Mouse (Mus musculus) brain, embryonic 14.5 days (tissue): ENCODE data around the gene Reps2.

Experiments used
- CTCF ChIP-seq: fragments of 200-500 bp; IDR thresholded peaks from 2 replicates; pipeline ENCODE4 v1.5.1; 2012; ENCODE audit warnings: inconsistent platforms, mild to moderate bottlenecking, moderate library complexity, borderline replicate concordance; ENCODE audit not compliant: insufficient read depth, insufficient read length; ENCODE audit errors: extremely low read depth
- POLR2A ChIP-seq: fragments of 200-500 bp; IDR thresholded peaks from 2 replicates; pipeline ENCODE4 v1.6.1; 2012; ENCODE audit warnings: mild to moderate bottlenecking, inconsistent platforms, borderline replicate concordance; ENCODE audit not compliant: poor library complexity, insufficient read depth, insufficient read length, severe bottlenecking; ENCODE audit errors: extremely low read depth

DNA sequence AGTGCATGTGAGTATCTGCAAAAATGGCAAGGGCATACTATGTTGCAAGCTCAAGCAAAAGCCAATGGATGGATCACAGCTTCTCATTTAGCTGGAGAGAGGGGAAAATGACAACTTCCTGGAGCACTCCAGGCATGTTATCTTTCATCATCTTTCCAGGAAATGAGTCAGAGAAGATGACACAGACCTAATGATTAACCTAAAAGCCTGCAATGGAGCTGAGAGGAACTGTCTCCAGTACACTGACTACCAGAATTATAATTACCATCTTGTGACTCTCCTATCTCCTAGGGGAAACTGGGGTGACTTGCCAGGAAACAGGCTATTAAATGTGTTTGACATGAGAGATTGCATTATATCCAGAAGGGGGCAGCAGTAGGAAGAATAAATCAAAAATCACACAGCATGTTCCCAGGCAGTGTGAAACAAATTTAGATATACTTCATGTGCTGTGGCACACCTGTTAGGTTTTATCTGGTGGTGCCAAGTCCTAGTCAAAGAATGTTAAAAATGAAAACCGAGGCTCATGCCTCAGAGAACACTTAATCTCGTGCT lies 132.9 kb downstream of the Reps2 start:
- TF ChIP-seq POLR2A = no peak
- peak; percentile 16; the same call in 1 of the 2 replicates for TF ChIP-seq CTCF
